Mouse (Mus musculus) embryo, embryonic 10.5 days (tissue): Measurements from ENCODE around the gene Trappc1.

ENCODE experiments used
- DNase-seq: peaks from one replicate; pipeline ENCODE4 v3.0.0-alpha.2; 2015; ENCODE audit warnings: low spot score

Gene Trappc1

DNA sequence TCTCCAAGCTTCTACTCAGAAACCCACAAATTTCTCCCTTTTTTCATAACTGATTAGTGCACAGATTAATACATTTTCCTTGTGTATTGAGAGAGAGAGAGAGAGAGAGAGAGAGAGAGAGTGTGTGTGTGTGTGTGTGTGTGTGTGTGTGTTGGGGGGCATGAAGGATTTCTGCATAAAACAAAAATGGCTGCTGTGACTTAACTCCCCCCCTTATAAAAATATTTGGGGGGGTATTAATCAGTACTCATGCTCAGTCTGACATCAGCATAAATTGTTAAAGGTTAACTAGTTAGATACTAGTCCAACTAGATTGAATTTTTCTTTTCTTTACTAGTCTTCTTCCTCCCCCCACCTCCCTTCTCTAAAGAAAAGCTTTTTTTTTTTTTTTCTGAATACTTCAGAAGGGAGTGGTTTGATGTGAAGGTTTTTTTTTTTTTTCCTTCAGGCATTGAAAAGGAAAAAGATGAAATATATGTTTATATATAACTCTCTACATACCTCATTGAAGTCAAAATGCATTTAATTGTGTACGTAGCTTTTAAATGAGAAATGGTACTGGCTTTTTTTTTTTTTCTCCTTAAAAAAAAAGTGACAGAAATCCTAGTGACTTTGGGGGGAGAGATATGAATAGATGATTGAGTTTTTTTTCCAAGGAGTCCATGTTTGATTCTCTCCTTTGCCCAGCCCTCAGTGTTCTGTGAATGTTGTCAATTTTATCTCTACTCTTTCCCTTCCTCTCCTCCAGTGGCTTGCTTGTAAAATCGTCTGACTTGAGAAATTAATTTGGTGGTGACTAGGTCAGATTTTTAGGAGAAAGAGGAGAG, 46.4 kb downstream of the Trappc1 start:
- DNase-seq = peak; percentile 49

DNA sequence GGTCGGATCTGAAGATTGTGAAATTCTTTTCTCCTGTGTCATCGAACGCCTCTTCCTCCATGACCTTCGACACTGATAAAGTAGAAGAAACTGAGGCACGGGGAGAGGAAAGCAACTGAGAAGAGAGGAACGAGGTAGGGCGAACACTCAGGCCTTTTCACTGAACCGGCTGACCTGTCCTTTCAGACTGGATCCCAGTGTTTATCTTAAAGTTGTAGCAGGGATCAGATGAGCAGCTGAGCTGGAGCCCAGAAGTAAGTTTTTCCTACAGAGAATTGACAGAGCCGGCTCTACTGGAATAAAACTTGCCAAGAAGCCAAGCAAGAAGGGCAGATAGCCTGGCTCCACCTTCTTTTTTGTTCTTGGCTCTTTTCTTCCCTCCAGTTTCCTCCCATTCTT, 47.0 kb downstream of the Trappc1 start:
- DNase-seq = peak; percentile 46

GRCm38 (mm10) chr11:69371601-69372000, 47.8 kb downstream of the Trappc1 start:
- DNase-seq = peak; percentile 33

- peak; percentile 22 for DNase-seq
Measured at GRCm38 (mm10) chr11:69372056-69372779, 48.4 kb downstream of the Trappc1 start.

DNA sequence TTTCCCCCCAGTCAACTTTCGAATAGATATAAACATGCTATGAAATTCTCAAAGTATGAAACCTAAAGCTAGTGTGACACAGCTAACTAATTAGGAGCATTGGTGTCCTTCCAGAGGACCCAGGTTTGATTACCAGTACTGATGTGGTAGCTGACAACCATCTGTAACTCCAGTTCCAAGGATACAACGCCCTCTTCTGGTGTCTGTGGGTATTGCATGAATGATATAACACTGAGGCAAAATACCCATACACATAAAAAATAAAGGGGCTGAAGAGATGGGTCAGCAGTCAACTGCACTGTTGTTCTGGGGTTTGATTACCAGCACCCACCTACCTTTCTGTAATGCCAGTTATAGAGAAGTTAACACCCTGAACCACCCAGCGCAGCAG, 49.0 kb downstream of the Trappc1 start:
- DNase-seq = peak; percentile 37

- no peak for DNase-seq
Measured at GRCm38 (mm10) chr11:69373223-69373965, 49.6 kb downstream of the Trappc1 start.
